Mouse (Mus musculus) MEL (cell line): ENCODE data around the gene Clec4a1. TPM values are rescaled to one million over a fixed set of nuclear protein-coding genes. Genes with fewer than 3 reads are reported as not detected.

Experiments used
- DNase-seq: peaks from one replicate; pipeline ENCODE4 v3.0.0; 2011; ENCODE audit warnings: low read depth, low spot score
- H3K27ac ChIP-seq: 2 replicates; pipeline ENCODE4 v1.5.1; 2012; ENCODE audit warnings: low read depth, mild to moderate bottlenecking, control low read depth, low read length, moderate library complexity; ENCODE audit not compliant: control insufficient read depth
- H3K27me3 ChIP-seq, 2 experiments: fragments of 150-350 bp in 1 of 2; sonication (generic) in 1 of 2; 2 replicates each; pipeline ENCODE4 v1.6.1; 2012; ENCODE audit warnings: low read length in 2 of 2, mild to moderate bottlenecking in 2 of 2, improper control_type of control experiment in 1 of 2, moderate library complexity in 1 of 2; ENCODE audit not compliant: insufficient read depth in 2 of 2, control insufficient read depth in 1 of 2
- H3K36me3 ChIP-seq, 2 experiments: 2 replicates each; pipeline ENCODE4 v1.6.1; 2012 to 2014; ENCODE audit warnings: low read length in 2 of 2, improper control_type of control experiment in 1 of 2, inconsistent platforms in 1 of 2, mild to moderate bottlenecking in 1 of 2; ENCODE audit not compliant: insufficient read depth in 2 of 2, control insufficient read depth in 1 of 2
- H3K4me1 ChIP-seq, 2 experiments: fragments of 150-350 bp in 1 of 2; sonication (generic) in 1 of 2; 2 replicates each; pipeline ENCODE4 v1.6.1; 2012; ENCODE audit warnings: low read length in 2 of 2, improper control_type of control experiment in 1 of 2, mild to moderate bottlenecking in 1 of 2; ENCODE audit not compliant: insufficient read depth in 2 of 2, control insufficient read depth in 1 of 2
- H3K4me3 ChIP-seq, 2 experiments: fragments of 150-350 bp in 1 of 2; sonication (generic) in 1 of 2; 2 replicates each; pipeline ENCODE4 v1.5.1; 2012; ENCODE audit warnings: low read depth in 2 of 2, low read length in 2 of 2, mild to moderate bottlenecking in 2 of 2, moderate library complexity in 2 of 2, control low read depth in 1 of 2, improper control_type of control experiment in 1 of 2; ENCODE audit not compliant: control insufficient read depth in 1 of 2, insufficient read depth in 1 of 2
- H3K79me2 ChIP-seq: 2 replicates; pipeline ENCODE4 v1.6.1; 2012; ENCODE audit warnings: mild to moderate bottlenecking, low read length, moderate library complexity; ENCODE audit not compliant: control insufficient read depth, poor library complexity, insufficient read depth
- H3K9ac ChIP-seq: 2 replicates; pipeline ENCODE4 v1.6.1; 2012; ENCODE audit warnings: low read depth, mild to moderate bottlenecking, control low read depth, low read length, moderate library complexity; ENCODE audit not compliant: control insufficient read depth, poor library complexity, severe bottlenecking
- H3K9me3 ChIP-seq: fragments of 150-350 bp; sonication (generic); replicated peaks from 2 replicates; pipeline ENCODE4 v1.6.1; 2012; ENCODE audit warnings: mild to moderate bottlenecking, low read length, improper control_type of control experiment, moderate library complexity; ENCODE audit not compliant: insufficient read depth
- BHLHE40 ChIP-seq: IDR thresholded peaks from 2 replicates; pipeline ENCODE4 v1.6.1; 2012; ENCODE audit warnings: low read depth, mild to moderate bottlenecking, inconsistent platforms, low read length, improper control_type of control experiment, borderline replicate concordance
- E2F4 ChIP-seq: IDR thresholded peaks from 2 replicates; pipeline ENCODE4 v1.6.1; 2011; ENCODE audit warnings: low read depth, low read length, improper control_type of control experiment, borderline replicate concordance
- HCFC1 ChIP-seq: IDR thresholded peaks from 2 replicates; pipeline ENCODE4 v1.6.1; 2012; ENCODE audit warnings: low read depth, mild to moderate bottlenecking, inconsistent platforms, low read length, improper control_type of control experiment, moderate library complexity
- MAZ ChIP-seq: IDR thresholded peaks from 2 replicates; pipeline ENCODE4 v1.6.1; 2012; ENCODE audit warnings: low read depth, mild to moderate bottlenecking, inconsistent platforms, low read length, improper control_type of control experiment
- MEF2A ChIP-seq: IDR thresholded peaks from 2 replicates; pipeline ENCODE4 v1.6.1; 2014; ENCODE audit warnings: low read depth, mild to moderate bottlenecking, inconsistent platforms, low read length, improper control_type of control experiment; ENCODE audit not compliant: poor library complexity, insufficient replicate concordance, severe bottlenecking; ENCODE audit errors: extremely low read depth
- POLR2A ChIP-seq, 2 experiments: IDR thresholded peaks; 2 replicates each; pipeline ENCODE4 v1.6.1; 2011 to 2012; ENCODE audit warnings: low read length in 2 of 2, mild to moderate bottlenecking in 2 of 2, control low read depth in 1 of 2, improper control_type of control experiment in 1 of 2, low read depth in 1 of 2, moderate library complexity in 1 of 2; ENCODE audit not compliant: control insufficient read depth in 1 of 2, insufficient read depth in 1 of 2, poor library complexity in 1 of 2
- POLR2AphosphoS2 ChIP-seq: IDR thresholded peaks from 2 replicates; pipeline ENCODE4 v1.6.1; 2011; ENCODE audit warnings: low read length, improper control_type of control experiment
- SMC3 ChIP-seq: IDR thresholded peaks from 2 replicates; pipeline ENCODE4 v1.6.1; 2011; ENCODE audit warnings: low read depth, low read length, improper control_type of control experiment
- TBP ChIP-seq: IDR thresholded peaks from 2 replicates; pipeline ENCODE4 v1.8.0; 2011; ENCODE audit warnings: low read depth, low read length, improper control_type of control experiment
- USF2 ChIP-seq, 2 experiments: IDR thresholded peaks; 2 replicates each; pipeline ENCODE4 v1.6.1; 2011 to 2012; ENCODE audit warnings: improper control_type of control experiment in 2 of 2, low read length in 2 of 2, borderline replicate concordance in 1 of 2, inconsistent platforms in 1 of 2, low read depth in 1 of 2, mild to moderate bottlenecking in 1 of 2; ENCODE audit not compliant: insufficient read depth in 1 of 2
- ZC3H11A ChIP-seq: IDR thresholded peaks from 2 replicates; pipeline ENCODE4 v1.6.1; 2012; ENCODE audit warnings: low read depth, mild to moderate bottlenecking, inconsistent platforms, low read length, improper control_type of control experiment
- ZNF384 ChIP-seq: IDR thresholded peaks from 2 replicates; pipeline ENCODE4 v1.6.1; 2012; ENCODE audit warnings: low read depth, mild to moderate bottlenecking, inconsistent platforms, low read length, improper control_type of control experiment
- polyA plus RNA-seq, 2 experiments: library from polyadenylated mRNA; stranded (reverse) in 1 of 2; unstranded in 1 of 2; fragments of >175 nt in 1 of 2; fragments of >200 nt in 1 of 2; gene quantifications; 2 replicates each; pipeline versions ENCODE4 v1.2.1 to v1.2.4; 2012; ENCODE audit warnings: low replicate concordance in 2 of 2, low read depth in 1 of 2; ENCODE audit not compliant: insufficient read length in 2 of 2, insufficient read depth in 1 of 2, missing spikeins in 1 of 2
- total RNA-seq: library from RNA; depleted of rRNA; stranded (reverse); fragments of 300-350 nt; gene quantifications from 2 replicates; pipeline ENCODE4 v1.2.3, GENCODE M21; 2012

Gene Clec4a1
- total and polyA plus RNA-seq, 3 experiments, result 0.06 TPM; not detected in 2

DNA sequence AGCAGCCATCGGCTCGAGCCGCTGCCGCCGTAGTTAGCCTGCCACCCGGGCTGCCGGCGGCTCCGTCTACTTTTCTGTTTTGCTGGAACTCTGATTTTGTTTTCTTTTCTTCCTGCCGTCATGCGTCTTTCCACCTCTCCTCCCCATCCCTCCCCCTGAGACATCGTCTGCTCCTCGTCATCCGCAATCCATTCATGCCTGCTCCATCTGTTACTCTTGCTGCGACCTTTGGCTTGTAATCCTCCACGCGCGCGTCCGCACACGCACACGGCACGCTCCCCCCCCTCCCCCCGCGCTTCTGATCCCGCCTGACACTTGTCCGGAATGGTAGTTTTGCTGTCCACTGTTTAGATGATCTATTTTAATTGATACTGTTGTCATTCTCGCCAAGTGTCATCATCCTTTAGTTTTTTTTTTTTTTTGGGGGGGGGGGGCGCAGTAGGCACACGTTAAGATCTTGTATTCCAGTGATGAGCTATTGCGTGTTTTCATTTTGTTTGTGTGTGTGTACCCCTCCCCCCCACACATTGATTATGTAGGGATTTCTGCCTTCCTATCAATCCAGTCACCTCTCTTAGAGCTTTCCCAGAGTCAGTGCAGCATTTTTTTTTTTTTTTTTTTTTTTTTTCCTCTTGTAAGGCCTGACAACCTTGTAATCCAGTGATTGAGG lies 46.8 kb upstream of the Clec4a1 start (continued):
- TF ChIP-seq ZNF384, result peak; percentile 80
- TF ChIP-seq ZC3H11A, result no peak
- TF ChIP-seq POLR2AphosphoS2, result no peak
- TF ChIP-seq POLR2A (IDR thresholded peaks at IDR 0.05; ENCODE audit: control insufficient read depth in 1 of 2, insufficient read depth in 1 of 2, low read depth in 1 of 2, low read length in 2 of 2, poor library complexity in 1 of 2), result 0 out of 4 replicates have a peak, but pooled peaks of 1 of the 2 experiments have one; percentile 14
- TF ChIP-seq HCFC1, result no peak
- TF ChIP-seq E2F4, result no peak
- no peak for TF ChIP-seq TBP
- TF ChIP-seq MEF2A, result no peak

DNA sequence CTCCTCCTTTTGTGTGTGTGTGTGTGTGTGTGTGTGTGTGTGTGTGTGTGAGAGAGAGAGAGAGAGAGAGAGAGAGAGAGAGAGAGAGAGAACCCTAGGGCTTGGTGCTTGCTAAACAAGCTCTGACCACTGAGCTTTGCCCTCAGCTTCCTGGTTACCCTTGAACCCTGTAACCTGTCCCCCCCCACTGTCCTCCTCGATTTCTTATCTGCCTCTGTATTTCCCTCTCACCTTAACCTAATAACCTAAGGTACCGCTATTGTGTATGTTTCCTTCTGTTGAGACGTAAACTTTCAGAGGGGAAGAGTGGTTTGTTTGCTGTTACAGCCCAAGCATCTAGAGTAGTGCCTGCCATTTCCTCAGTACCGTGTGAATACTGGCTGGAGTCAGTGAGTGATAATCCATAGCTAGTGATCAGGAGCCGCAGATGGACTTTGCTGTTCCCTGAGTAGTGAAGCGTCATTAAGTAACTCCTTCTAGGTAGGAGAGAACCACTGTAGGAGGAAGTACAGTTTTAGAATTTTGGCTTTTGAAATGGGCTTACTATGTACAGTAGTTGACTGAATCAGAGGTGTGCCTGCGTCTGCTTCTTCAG lies 42.4 kb upstream of the Clec4a1 start:
- no peaks in the 10 kb centered on the region for H3K9me3 ChIP-seq
- peaks cover 2 to 6% of the 10 kb centered on the region in 2 experiments; a peak in 2 of 4 replicates for H3K4me1 ChIP-seq
- H3K4me3 ChIP-seq, result no peak overlapping the region
- H3K9ac ChIP-seq, result no peak overlapping the region
- H3K27me3 ChIP-seq, result no peaks in the 10 kb centered on the region
- no peak overlapping the region for H3K27ac ChIP-seq
- TF ChIP-seq ZNF384 (no peak), SMC3 (no peak)
- H3K36me3 ChIP-seq, result peaks cover 12 to 17% of the 10 kb centered on the region in 2 experiments
- H3K79me2 ChIP-seq, result peaks cover 24% of the 10 kb centered on the region
- no peak for DNase-seq

DNA sequence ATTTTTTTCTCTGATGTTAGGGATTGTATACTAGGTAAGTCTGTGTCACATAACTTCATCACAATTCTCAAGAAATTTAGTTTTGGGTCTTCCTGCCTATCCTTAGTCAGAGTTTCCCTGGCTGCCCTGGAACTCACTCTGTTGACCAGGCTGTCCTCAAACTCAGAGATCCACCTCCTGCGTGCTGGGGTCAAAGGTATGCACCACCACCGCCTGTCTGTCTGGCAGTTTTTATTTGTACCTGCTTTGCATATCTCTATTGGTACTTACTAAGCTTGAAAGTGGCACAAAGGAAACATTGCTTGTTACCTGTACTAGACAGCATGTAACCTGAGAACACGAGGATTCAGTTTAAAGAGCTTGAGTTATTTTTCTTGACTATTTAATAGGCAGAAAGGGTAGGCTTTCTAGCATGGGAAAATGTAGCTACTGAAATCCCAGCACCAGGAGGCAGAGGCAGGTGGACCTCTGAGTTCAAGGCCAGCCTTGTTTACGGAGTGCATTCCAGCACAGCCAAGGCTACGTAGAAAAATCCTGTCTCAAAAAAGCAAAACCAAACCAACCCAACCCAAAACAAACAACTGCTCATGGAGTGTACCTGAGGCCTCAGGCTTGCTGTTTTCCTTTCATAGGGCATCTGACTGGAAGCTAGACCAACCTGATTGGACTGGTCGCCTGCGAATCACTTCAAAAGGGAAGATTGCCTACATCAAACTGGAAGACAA lies 41.7 kb upstream of the Clec4a1 start:
- Histone ChIP-seq H3K27me3 (no peaks in the 10 kb centered on the region), H3K9me3 (no peaks in the 10 kb centered on the region), H3K36me3 (peaks cover 12 to 17% of the 10 kb centered on the region in 2 experiments), H3K79me2 (peaks cover 19% of the 10 kb centered on the region), H3K27ac (no peak overlapping the region), H3K9ac (no peak overlapping the region), H3K4me1 (peaks cover 2 to 6% of the 10 kb centered on the region in 2 experiments; a peak in 2 of 4 replicates), H3K4me3 (no peak overlapping the region)
- DNase-seq, result no peak
- TF ChIP-seq MEF2A, result no peak
- no peak for TF ChIP-seq MAZ
- TF ChIP-seq ZC3H11A, result no peak
- TF ChIP-seq BHLHE40, result no peak
- no peak for TF ChIP-seq ZNF384
- TF ChIP-seq USF2 (IDR thresholded peaks at IDR 0.05; ENCODE audit: borderline replicate concordance in 1 of 2, insufficient read depth in 1 of 2, low read depth in 1 of 2, low read length in 2 of 2), result no peak
